Mouse (Mus musculus) cerebellum, postnatal 10 days (tissue): ENCODE results near the gene Neu3.
"Not testable (repeated sequence)": the region's sequence is repeated elsewhere in the genome, so short reads cannot be mapped to it uniquely, and the experiment has no call there.

Experiments
- DNase-seq, 2 experiments: peaks; one replicate each; pipeline ENCODE4 v3.0.0; 2021; ENCODE audit warnings: mixed read lengths in 2 of 2

Gene Neu3

GRCm38 (mm10) chr7:99833115-99833845, 5.1 kb upstream of the Neu3 start:
- no peak for DNase-seq

GRCm38 (mm10) chr7:99826096-99826495, 2.1 kb downstream of the Neu3 start:
- DNase-seq = no peak

- DNase-seq = no peak
Measured at GRCm38 (mm10) chr7:99825511-99825910, 2.7 kb downstream of the Neu3 start.

GRCm38 (mm10) chr7:99824649-99825483, 3.4 kb downstream of the Neu3 start:
- DNase-seq = no peak

- no peak for DNase-seq
Measured at GRCm38 (mm10) chr7:99823045-99823663, 5.1 kb downstream of the Neu3 start.

- no peak for DNase-seq
Measured at GRCm38 (mm10) chr7:99822426-99822825, 5.8 kb downstream of the Neu3 start.

- DNase-seq = no peak
Measured at GRCm38 (mm10) chr7:99821953-99822352, 6.3 kb downstream of the Neu3 start.

GRCm38 (mm10) chr7:99818181-99818725, 10.0 kb downstream of the Neu3 start:
- DNase-seq = not testable (repeated sequence)

GRCm38 (mm10) chr7:99813394-99813793, 14.8 kb downstream of the Neu3 start:
- peak; percentile 58 to 62 for DNase-seq

GRCm38 (mm10) chr7:99811661-99812060, 16.6 kb downstream of the Neu3 start:
- DNase-seq = no peak

GRCm38 (mm10) chr7:99810814-99811213, 17.4 kb downstream of the Neu3 start:
- no peak for DNase-seq

- not testable (repeated sequence) for DNase-seq
Measured at GRCm38 (mm10) chr7:99807043-99807442, 21.2 kb downstream of the Neu3 start.

GRCm38 (mm10) chr7:99805340-99805739, 22.9 kb downstream of the Neu3 start:
- DNase-seq = no peak

- not testable (repeated sequence) for DNase-seq
Measured at GRCm38 (mm10) chr7:99804033-99804432, 24.2 kb downstream of the Neu3 start.

GRCm38 (mm10) chr7:99803535-99803934, 24.7 kb downstream of the Neu3 start:
- no peak for DNase-seq

- DNase-seq = no peak
Measured at GRCm38 (mm10) chr7:99799118-99799517, 29.1 kb downstream of the Neu3 start.

GRCm38 (mm10) chr7:99797911-99798647, 30.1 kb downstream of the Neu3 start:
- DNase-seq = peak; percentile 86 to 94

GRCm38 (mm10) chr7:99797261-99797660, 31.0 kb downstream of the Neu3 start:
- no peak for DNase-seq

- DNase-seq = no peak
Measured at GRCm38 (mm10) chr7:99796471-99796870, 31.7 kb downstream of the Neu3 start.

- DNase-seq = peak; percentile 47 to 48
Measured at GRCm38 (mm10) chr7:99795192-99795981, 32.8 kb downstream of the Neu3 start.

GRCm38 (mm10) chr7:99794096-99794495, 34.1 kb downstream of the Neu3 start:
- DNase-seq = no peak

- DNase-seq = no peak
Measured at GRCm38 (mm10) chr7:99790816-99791215, 37.4 kb downstream of the Neu3 start.
